Mouse (Mus musculus) thymus, adult 2 months (tissue): ENCODE data around the gene Ddx41.

Experiments
- CTCF ChIP-seq: fragments of 200-500 bp; IDR thresholded peaks from 2 replicates; pipeline ENCODE4 v1.5.1; 2012; ENCODE audit warnings: mild to moderate bottlenecking, control low read depth, low read length, moderate library complexity, borderline replicate concordance; ENCODE audit not compliant: control insufficient read depth, poor library complexity, insufficient read depth; ENCODE audit errors: extremely low read depth
- POLR2A ChIP-seq: fragments of 200-500 bp; IDR thresholded peaks from 2 replicates; pipeline ENCODE4 v1.6.1; 2012; ENCODE audit warnings: mild to moderate bottlenecking, low read length, control low read depth, moderate library complexity; ENCODE audit not compliant: control insufficient read depth, poor library complexity, insufficient read depth; ENCODE audit errors: extremely low read depth

DNA sequence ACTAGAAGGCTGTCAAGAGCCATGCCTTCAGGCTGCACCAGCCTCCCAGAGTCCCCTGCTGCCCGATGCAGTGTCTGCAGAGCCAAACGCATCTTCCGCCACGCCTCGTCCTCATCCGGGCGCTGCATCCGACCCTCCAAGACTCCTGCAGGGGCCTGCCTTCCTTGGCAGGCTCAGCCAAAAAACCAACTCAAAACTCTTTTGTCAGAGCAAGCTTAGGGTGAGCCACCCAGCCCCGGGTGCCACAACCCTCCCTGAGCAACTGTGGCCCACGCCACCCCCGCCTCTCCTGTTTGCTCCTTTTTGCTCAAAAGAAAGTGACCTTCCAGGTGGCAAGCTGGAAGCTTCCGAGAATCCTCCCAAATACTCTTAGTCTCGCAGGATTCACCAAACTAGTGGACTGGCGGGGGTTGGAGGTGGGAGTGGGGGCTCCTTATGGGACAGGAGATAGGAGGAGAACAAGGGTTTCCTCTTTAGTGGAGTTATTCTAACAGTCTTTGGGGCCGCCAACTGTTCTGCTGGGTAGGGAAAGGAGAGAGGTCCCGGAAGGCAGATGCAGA, 33.3 kb upstream of the Ddx41 start:
- 0 out of 2 replicates have a peak, but pooled peaks have one; percentile 9 for TF ChIP-seq POLR2A
- TF ChIP-seq CTCF = no peak
